Mouse (Mus musculus) liver, postnatal 0 days (tissue): ENCODE results near the gene Rnf186.

Source experiments
- CTCF ChIP-seq: sonication (generic); IDR thresholded peaks from 2 replicates; pipeline ENCODE4 v1.5.1; 2016; ENCODE audit warnings: antibody characterized with exemption, low read depth
- EP300 ChIP-seq: IDR thresholded peaks from 2 replicates; pipeline ENCODE4 v1.6.1; 2016; ENCODE audit warnings: antibody characterized with exemption, low read depth, mild to moderate bottlenecking

GRCm38 (mm10) chr4:138959926-138960325 lies 7.0 kb upstream of the Rnf186 start:
- TF ChIP-seq CTCF (no peak), EP300 (no peak)
